Mouse (Mus musculus): ENCODE results near the gene Usp48.

- TF ChIP-seq CTCF (IDR thresholded peaks at IDR 0.05; ENCODE audit: low read depth, low read length) (no peak), POLR2A (IDR thresholded peaks at IDR 0.05; ENCODE audit: borderline replicate concordance, low read depth, low read length) (no peak)
These were observed 48.0 kb upstream of the Usp48 start for GRCm38 (mm10) chr4:137545568-137545967.
